Mouse (Mus musculus) activated CD4-positive, CD25-positive, alpha-beta regulatory T cell, adult 9 weeks (primary cell): Measurements from ENCODE around the gene Gm21738. TPM values are rescaled to one million over a fixed set of nuclear protein-coding genes. Genes with fewer than 3 reads are reported as not detected.

Source experiments
- polyA plus RNA-seq: library from polyadenylated mRNA; unstranded; fragments of 100-300 nt; shearing (Covaris generic); gene quantifications from one replicate; pipeline ENCODE4 v1.2.1, GENCODE M21; 2017

Gene Gm21738
- polyA plus RNA-seq = 9.2 TPM

GRCm38 (mm10) chr14:19418830-19419229, at the start of gene Gm21738:
TSS of gene Gm21738 (minus strand) at chr14:19418930.

Other genes with a start within 250 kb of the Gm21738 start
- gene Gm2244, start 131.0 kb upstream of the Gm21738 start, polyA plus RNA-seq = 0.42 TPM
- gene Gm2237, start 166.2 kb upstream of the Gm21738 start, polyA plus RNA-seq = 7.9 TPM
- gene Gm5458, start 183.7 kb upstream of the Gm21738 start, polyA plus RNA-seq = not detected